Mouse (Mus musculus) lung, postnatal 36 days (tissue): Measurements from ENCODE around the gene Tm9sf3.
"Not testable (repeated sequence)": the region's sequence is repeated elsewhere in the genome, so short reads cannot be mapped to it uniquely, and the experiment has no call there.

Experiments
- DNase-seq: peaks from one replicate; pipeline ENCODE4 v3.0.0; 2022; ENCODE audit warnings: mixed read lengths

Tm9sf3 gene

GRCm38 (mm10) chr19:41263630-41264295 lies at the start of gene Tm9sf3:
TSS of gene Tm9sf3 (minus strand) at chr19:41263997.
- DNase-seq = peak; percentile 89

GRCm38 (mm10) chr19:41312587-41312986 lies 48.8 kb upstream of the Tm9sf3 start:
- not testable (repeated sequence) for DNase-seq

- no peak for DNase-seq
Observed at GRCm38 (mm10) chr19:41312027-41312426, 48.2 kb upstream of the Tm9sf3 start.

- DNase-seq = peak; percentile 49
Observed at GRCm38 (mm10) chr19:41310971-41311703, 47.3 kb upstream of the Tm9sf3 start.

- no peak for DNase-seq
Observed at GRCm38 (mm10) chr19:41303933-41304332, 40.1 kb upstream of the Tm9sf3 start.

- no peak for DNase-seq
Observed at GRCm38 (mm10) chr19:41303433-41303832, 39.6 kb upstream of the Tm9sf3 start.

GRCm38 (mm10) chr19:41301856-41302255 lies 38.1 kb upstream of the Tm9sf3 start:
- DNase-seq = no peak

GRCm38 (mm10) chr19:41299446-41299845 lies 35.6 kb upstream of the Tm9sf3 start:
- no peak for DNase-seq

GRCm38 (mm10) chr19:41290952-41291619 lies 27.3 kb upstream of the Tm9sf3 start:
- DNase-seq = no peak

- no peak for DNase-seq
Observed at GRCm38 (mm10) chr19:41288568-41288967, 24.8 kb upstream of the Tm9sf3 start.

- DNase-seq = no peak
Observed at GRCm38 (mm10) chr19:41287224-41287623, 23.4 kb upstream of the Tm9sf3 start.

- DNase-seq = no peak
Observed at GRCm38 (mm10) chr19:41284515-41284914, 20.7 kb upstream of the Tm9sf3 start.

GRCm38 (mm10) chr19:41282718-41283117 lies 18.9 kb upstream of the Tm9sf3 start:
- DNase-seq = no peak

- DNase-seq = no peak
Observed at GRCm38 (mm10) chr19:41282216-41282615, 18.4 kb upstream of the Tm9sf3 start.

- DNase-seq = no peak
Observed at GRCm38 (mm10) chr19:41279724-41280244, 16.0 kb upstream of the Tm9sf3 start.

- no peak for DNase-seq
Observed at GRCm38 (mm10) chr19:41278606-41279005, 14.8 kb upstream of the Tm9sf3 start.

- DNase-seq = no peak
Observed at GRCm38 (mm10) chr19:41275588-41275987, 11.8 kb upstream of the Tm9sf3 start.

GRCm38 (mm10) chr19:41270906-41271305 lies 7.1 kb upstream of the Tm9sf3 start:
- DNase-seq = no peak

- DNase-seq = peak; percentile 41
Observed at GRCm38 (mm10) chr19:41270151-41270727, 6.4 kb upstream of the Tm9sf3 start.

GRCm38 (mm10) chr19:41266251-41266901 lies 2.6 kb upstream of the Tm9sf3 start:
- no peak for DNase-seq

- DNase-seq = no peak
Observed at GRCm38 (mm10) chr19:41264331-41264799, 568 bp upstream of the Tm9sf3 start.
